Mouse (Mus musculus): ENCODE results near the gene Ppp1r3g. TPM values are rescaled to one million over a fixed set of nuclear protein-coding genes. Genes with fewer than 3 reads are reported as not detected.

Gene Ppp1r3g
- polyA plus RNA-seq, 1 experiment: 1.7 TPM

DNA sequence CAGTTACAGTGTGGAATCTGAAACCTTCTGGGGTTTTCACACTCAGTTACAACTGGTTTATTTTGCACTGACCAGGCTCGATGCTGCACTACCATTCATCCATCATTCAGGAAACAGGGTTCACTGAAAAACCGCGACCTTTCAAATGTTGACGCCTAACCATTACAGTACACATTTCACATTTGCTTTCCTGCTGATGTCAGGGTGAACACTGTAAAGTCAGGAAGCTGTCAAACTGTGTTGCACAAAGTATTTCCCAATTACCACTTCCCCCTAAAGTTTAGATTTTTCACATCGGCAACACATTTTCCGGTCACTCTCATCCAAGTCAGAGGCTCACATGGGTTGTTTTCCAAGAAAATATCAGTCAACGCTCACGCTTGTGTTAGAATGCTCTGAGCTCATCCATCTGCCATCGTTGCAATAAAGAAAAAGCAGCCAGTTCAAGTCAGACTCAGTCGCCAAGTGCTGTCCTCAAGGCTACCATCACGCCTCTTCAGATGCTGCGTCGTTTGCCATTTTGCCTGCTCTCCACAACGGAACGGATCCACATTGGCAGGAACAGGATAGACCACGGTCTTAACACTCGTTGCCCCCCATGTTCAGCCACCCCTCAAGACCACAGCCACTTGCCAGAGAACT lies 8.7 kb upstream of the Ppp1r3g start:
- no peaks in the 10 kb centered on the region for H3K27me3 ChIP-seq (ENCODE audit: control insufficient read depth, insufficient read depth, low read length)
- H3K4me3 ChIP-seq (replicated peaks; ENCODE audit: insufficient read depth, low read depth, low read length): no peak overlapping the region
- no peak for TF ChIP-seq POLR2A (IDR thresholded peaks at IDR 0.05; ENCODE audit: borderline replicate concordance, insufficient read depth, low read length)
- H3K27ac ChIP-seq (ENCODE audit: insufficient read depth, low read length): no peak overlapping the region
- no peak for DNase-seq
- 57% methylated on average over 17 of the region's 17 CpGs for WGBS
- no peaks in the 10 kb centered on the region for H3K4me1 ChIP-seq (ENCODE audit: control insufficient read depth, insufficient read depth, low read length)

DNA sequence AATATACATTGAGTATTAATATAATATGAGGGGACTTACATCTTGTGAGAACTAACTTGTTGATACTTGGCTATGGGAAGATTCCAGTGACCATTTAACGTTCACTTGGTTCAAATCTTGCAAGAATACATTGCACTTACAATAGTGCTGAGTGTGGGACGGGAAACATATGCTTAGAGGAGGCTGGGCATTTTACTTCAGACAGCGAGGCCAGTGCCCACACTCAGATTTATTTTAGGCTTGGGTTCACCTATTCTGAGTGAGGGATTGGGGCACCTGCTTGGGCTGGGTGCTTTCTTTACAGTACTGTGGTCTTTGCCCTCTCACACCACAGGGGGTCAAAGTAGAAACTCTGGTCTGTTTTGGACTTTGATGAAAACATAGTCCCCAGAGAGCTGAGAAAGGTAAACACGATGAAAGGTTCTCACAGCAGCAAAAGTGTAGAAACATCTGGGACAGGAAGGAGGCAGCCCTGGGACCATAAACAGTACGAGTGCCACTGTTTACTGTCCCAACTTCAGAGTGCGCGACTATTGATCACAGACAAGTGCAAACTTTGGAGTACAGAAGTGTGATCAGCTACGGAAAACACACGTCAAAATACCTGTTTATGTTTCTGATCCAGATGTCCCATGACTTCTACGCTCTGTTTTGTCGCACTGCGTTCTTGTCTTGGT lies 890 bp downstream of the Ppp1r3g start:
- H3K4me1 ChIP-seq (ENCODE audit: control insufficient read depth, insufficient read depth, low read length): no peaks in the 10 kb centered on the region
- no peak for TF ChIP-seq POLR2A (IDR thresholded peaks at IDR 0.05; ENCODE audit: borderline replicate concordance, insufficient read depth, low read length)
- no peak for TF ChIP-seq CTCF (IDR thresholded peaks at IDR 0.05; ENCODE audit: borderline replicate concordance, insufficient read depth, low read depth, low read length)
- no peak for DNase-seq
- 87% methylated on average over 12 of the region's 12 CpGs for WGBS
- no peak overlapping the region for H3K4me3 ChIP-seq (replicated peaks; ENCODE audit: insufficient read depth, low read depth, low read length)
- no peak overlapping the region for H3K27ac ChIP-seq (ENCODE audit: insufficient read depth, low read length)
- no peaks in the 10 kb centered on the region for H3K27me3 ChIP-seq (ENCODE audit: control insufficient read depth, insufficient read depth, low read length)

DNA sequence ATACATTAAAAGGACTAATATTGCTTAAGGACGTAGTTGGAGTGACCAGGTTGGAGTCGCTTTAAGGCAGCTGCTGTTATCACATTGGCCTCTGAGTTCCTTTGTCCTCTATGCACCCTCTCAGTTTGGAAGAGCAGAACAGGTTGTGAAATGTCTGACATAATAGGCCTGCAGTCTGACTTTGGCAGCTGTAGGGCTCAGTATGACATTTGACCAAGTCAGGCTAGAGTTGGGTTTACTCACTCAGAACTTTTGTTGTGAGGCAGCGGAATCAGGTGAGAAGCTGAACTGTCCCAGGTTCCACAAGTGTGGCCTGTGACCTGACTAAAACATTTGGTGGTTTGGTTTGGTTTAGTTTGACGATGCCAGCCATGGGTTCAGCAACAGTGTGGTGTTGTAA lies 4.9 kb downstream of the Ppp1r3g start:
- H3K4me1 ChIP-seq (ENCODE audit: control insufficient read depth, insufficient read depth, low read length): no peaks in the 10 kb centered on the region
- no peak overlapping the region for H3K4me3 ChIP-seq (replicated peaks; ENCODE audit: insufficient read depth, low read depth, low read length)
- no peak for DNase-seq
- WGBS: 95% methylated on average over 4 of the region's 4 CpGs
- no peaks in the 10 kb centered on the region; the same call in 1 of the 2 replicates for H3K27me3 ChIP-seq (ENCODE audit: control insufficient read depth, insufficient read depth, low read length)
- TF ChIP-seq POLR2A (IDR thresholded peaks at IDR 0.05; ENCODE audit: borderline replicate concordance, insufficient read depth, low read length) (no peak), CTCF (IDR thresholded peaks at IDR 0.05; ENCODE audit: borderline replicate concordance, insufficient read depth, low read depth, low read length) (no peak)
- no peak overlapping the region for H3K27ac ChIP-seq (ENCODE audit: insufficient read depth, low read length)

DNA sequence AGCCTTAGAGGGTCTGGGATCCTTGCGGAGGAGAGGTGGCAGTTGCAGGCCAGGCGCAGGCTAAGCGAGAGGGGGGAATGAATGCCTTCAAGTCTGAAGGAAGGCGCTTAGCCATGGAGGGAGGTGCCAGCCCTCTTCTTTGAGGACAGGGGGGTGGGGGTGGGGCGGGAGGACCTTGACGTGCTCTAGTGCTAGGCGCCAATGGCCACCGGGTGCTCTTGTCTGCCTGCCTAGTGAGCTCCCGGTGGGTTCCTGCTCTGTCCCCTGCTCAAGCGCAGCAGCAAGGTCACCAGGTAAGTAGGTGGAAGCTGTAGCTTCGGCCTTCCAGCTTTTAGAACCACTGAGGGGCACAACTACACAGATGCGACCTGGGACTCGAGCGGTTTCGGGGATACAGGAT lies 9.1 kb downstream of the Ppp1r3g start:
- Histone ChIP-seq H3K27me3 (ENCODE audit: control insufficient read depth, insufficient read depth, low read length) (peaks cover 2% of the 10 kb centered on the region; the same call in 1 of the 2 replicates), H3K4me1 (ENCODE audit: control insufficient read depth, insufficient read depth, low read length) (no peaks in the 10 kb centered on the region), H3K4me3 (replicated peaks; ENCODE audit: insufficient read depth, low read depth, low read length) (no peak overlapping the region), H3K27ac (ENCODE audit: insufficient read depth, low read length) (no peak overlapping the region)
- DNase-seq: no peak
- TF ChIP-seq CTCF (IDR thresholded peaks at IDR 0.05; ENCODE audit: borderline replicate concordance, insufficient read depth, low read depth, low read length): no peak
- TF ChIP-seq POLR2A (IDR thresholded peaks at IDR 0.05; ENCODE audit: borderline replicate concordance, insufficient read depth, low read length): no peak
- WGBS: 16% methylated on average over 14 of the region's 15 CpGs

DNA sequence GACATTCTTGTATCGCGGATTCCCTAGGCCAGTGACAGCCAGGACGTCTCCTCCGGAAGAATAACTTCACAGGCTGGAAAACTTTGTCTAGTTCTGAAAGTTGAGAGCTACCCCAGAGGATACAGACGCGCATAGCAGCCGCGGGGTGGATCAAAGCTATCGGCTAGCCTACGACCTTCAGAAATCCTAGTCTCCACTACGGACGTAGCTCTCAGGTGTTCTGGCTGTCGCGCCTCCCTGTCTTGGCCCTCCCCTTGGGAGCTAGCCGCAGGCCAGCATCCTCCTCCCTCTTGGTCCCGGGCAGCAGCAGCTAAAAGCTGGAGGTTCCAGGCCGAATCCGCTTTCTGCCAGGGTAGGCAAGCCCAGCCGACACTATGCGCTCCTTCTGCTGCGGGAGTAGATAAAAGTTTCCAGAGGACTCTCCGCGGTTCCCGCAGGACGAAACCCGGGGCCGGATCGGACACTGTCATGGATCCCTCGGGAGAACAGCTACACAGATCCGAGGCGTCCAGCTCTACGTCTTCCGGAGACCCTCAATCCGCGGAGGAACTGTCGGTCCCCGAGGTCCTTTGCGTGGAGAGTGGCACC lies 9.6 kb downstream of the Ppp1r3g start:
- Histone ChIP-seq H3K4me1 (ENCODE audit: control insufficient read depth, insufficient read depth, low read length) (no peaks in the 10 kb centered on the region), H3K4me3 (replicated peaks; ENCODE audit: insufficient read depth, low read depth, low read length) (peak overlapping the region; percentile 48), H3K27me3 (ENCODE audit: control insufficient read depth, insufficient read depth, low read length) (peaks cover 2% of the 10 kb centered on the region; the same call in 1 of the 2 replicates), H3K27ac (ENCODE audit: insufficient read depth, low read length) (no peak overlapping the region)
- 1% methylated on average over 38 of the region's 38 CpGs for WGBS
- peak; percentile 11 to 19 for DNase-seq
- TF ChIP-seq POLR2A (IDR thresholded peaks at IDR 0.05; ENCODE audit: borderline replicate concordance, insufficient read depth, low read length) (no peak), CTCF (IDR thresholded peaks at IDR 0.05; ENCODE audit: borderline replicate concordance, insufficient read depth, low read depth, low read length) (no peak)

DNA sequence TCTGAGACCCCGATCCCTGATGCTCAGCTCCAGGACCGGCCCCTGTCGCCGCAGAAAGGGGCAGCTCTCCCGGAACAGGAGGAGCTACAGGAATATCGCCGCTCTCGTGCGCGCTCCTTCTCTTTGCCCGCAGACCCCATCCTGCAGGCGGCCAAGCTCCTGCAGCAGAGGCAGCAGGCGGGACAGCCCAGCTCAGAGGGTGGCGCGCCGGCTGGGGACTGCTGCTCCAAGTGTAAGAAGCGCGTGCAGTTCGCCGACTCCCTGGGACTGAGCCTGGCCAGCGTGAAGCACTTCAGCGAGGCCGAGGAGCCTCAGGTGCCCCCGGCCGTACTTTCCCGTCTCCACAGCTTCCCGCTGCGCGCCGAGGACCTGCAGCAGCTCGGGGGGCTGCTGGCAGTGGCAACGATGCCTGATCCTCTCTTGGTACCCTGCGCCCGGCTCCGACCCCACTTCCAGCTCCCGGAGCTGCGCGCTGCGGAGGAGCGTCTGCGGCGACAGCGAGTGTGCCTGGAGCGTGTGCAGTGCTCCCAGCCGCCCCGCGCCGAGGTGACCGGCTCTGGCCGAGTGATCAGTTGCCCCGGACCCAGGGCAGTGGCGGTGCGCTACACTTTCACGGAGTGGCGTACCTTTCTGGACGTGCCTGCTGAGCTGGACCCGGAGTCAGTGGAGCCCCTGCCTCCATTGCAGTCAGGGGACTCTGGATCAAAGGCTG lies 10.2 kb downstream of the Ppp1r3g start:
- peaks cover 2% of the 10 kb centered on the region; the same call in 1 of the 2 replicates for H3K27me3 ChIP-seq (ENCODE audit: control insufficient read depth, insufficient read depth, low read length)
- WGBS: under 1% methylated on average over 57 of the region's 57 CpGs
- peak in 1 of 2 experiments; percentile 20 for DNase-seq
- no peak overlapping the region for H3K27ac ChIP-seq (ENCODE audit: insufficient read depth, low read length)
- H3K4me1 ChIP-seq (ENCODE audit: control insufficient read depth, insufficient read depth, low read length): no peaks in the 10 kb centered on the region
- peak overlapping the region; percentile 48 for H3K4me3 ChIP-seq (replicated peaks; ENCODE audit: insufficient read depth, low read depth, low read length)
- TF ChIP-seq CTCF (IDR thresholded peaks at IDR 0.05; ENCODE audit: borderline replicate concordance, insufficient read depth, low read depth, low read length): no peak
- no peak for TF ChIP-seq POLR2A (IDR thresholded peaks at IDR 0.05; ENCODE audit: borderline replicate concordance, insufficient read depth, low read length)

DNA sequence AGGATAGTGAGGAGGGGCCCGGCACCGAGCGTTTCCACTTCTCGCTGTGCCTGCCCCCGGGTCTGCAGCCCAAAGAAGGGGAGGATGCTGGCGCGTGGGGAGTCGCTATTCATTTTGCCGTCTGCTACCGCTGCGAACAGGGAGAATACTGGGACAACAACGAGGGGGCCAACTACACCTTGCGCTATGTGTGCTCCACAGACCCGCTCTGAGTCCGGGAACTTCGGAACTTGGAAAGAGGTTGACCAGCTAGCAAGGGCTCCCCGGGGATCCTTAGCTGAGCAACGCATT lies 10.7 kb downstream of the Ppp1r3g start:
- Histone ChIP-seq H3K4me1 (ENCODE audit: control insufficient read depth, insufficient read depth, low read length) (no peaks in the 10 kb centered on the region), H3K27me3 (ENCODE audit: control insufficient read depth, insufficient read depth, low read length) (peaks cover 2% of the 10 kb centered on the region; the same call in 1 of the 2 replicates), H3K27ac (ENCODE audit: insufficient read depth, low read length) (no peak overlapping the region), H3K4me3 (replicated peaks; ENCODE audit: insufficient read depth, low read depth, low read length) (peak overlapping the region; percentile 48)
- 1% methylated on average over 18 of the region's 18 CpGs for WGBS
- no peak for TF ChIP-seq POLR2A (IDR thresholded peaks at IDR 0.05; ENCODE audit: borderline replicate concordance, insufficient read depth, low read length)
- no peak for TF ChIP-seq CTCF (IDR thresholded peaks at IDR 0.05; ENCODE audit: borderline replicate concordance, insufficient read depth, low read depth, low read length)
- DNase-seq: no peak
